In genomic region chr2:68531099-68531498, GRCm38 (mm10) we compare ENCODE assay signal across 31 mouse cellular contexts. TPM values are rescaled to one million over a fixed set of nuclear protein-coding genes. Genes with fewer than 3 reads are reported as not detected.
DNase-seq lines count a peak whose midpoint lies in the region; ATAC-seq and TF ChIP-seq lines count a peak whose summit lies in the region.
"Had no signal": no experiment of that assay in that cellular context is flagged by ENCODE, and none has a peak within 500 bp of the region (broad histone marks: within the 10 kb centered on the region; RNA-seq: fewer than 3 reads in every experiment).

No protein-coding gene starts in this region.

- no peaks in the 10 kb centered on the region for H3K4me1 ChIP-seq in embryonic facial prominence, embryonic 14.5 days (ENCODE audit: control insufficient read depth, insufficient read depth, low read length)
- no peaks in the 10 kb centered on the region for H3K4me1 ChIP-seq in embryonic facial prominence, embryonic 10.5 days
- no peaks in the 10 kb centered on the region; the same call in 1 of the 2 replicates for H3K4me1 ChIP-seq in hindbrain, embryonic 16.5 days (ENCODE audit: control insufficient read depth, insufficient read depth, low read depth, low read length)
- H3K4me1 ChIP-seq in hindbrain, postnatal 0 days (ENCODE audit: insufficient read depth, low read length) = no peaks in the 10 kb centered on the region
- H3K4me1 ChIP-seq in neural tube, embryonic 15.5 days = peaks cover 7% of the 10 kb centered on the region; the same call in 1 of the 2 replicates
- H3K4me1 ChIP-seq: embryonic facial prominence, embryonic 13.5 days; heart, embryonic 10.5 days; kidney, embryonic 15.5 days had no signal

- H3K4me3 ChIP-seq in embryonic facial prominence, embryonic 14.5 days (ENCODE audit: low read depth, low read length) = no peak overlapping the region
- no peak overlapping the region for H3K4me3 ChIP-seq in embryonic facial prominence, embryonic 10.5 days
- H3K4me3 ChIP-seq in hindbrain, embryonic 16.5 days (ENCODE audit: low read length) = no peak overlapping the region
- no peak overlapping the region for H3K4me3 ChIP-seq in hindbrain, postnatal 0 days (ENCODE audit: low read length)
- no peak overlapping the region for H3K4me3 ChIP-seq in neural tube, embryonic 15.5 days (replicated peaks)
- H3K4me3 ChIP-seq: embryonic facial prominence, embryonic 13.5 days; heart, embryonic 10.5 days; kidney, embryonic 15.5 days; stomach, embryonic 15.5 days had no signal

- no peak overlapping the region for H3K27ac ChIP-seq in embryonic facial prominence, embryonic 14.5 days (replicated peaks; ENCODE audit: low read depth, low read length)
- H3K27ac ChIP-seq in embryonic facial prominence, embryonic 10.5 days (replicated peaks) = no peak overlapping the region
- no peak overlapping the region for H3K27ac ChIP-seq in hindbrain, embryonic 16.5 days (ENCODE audit: low read depth, low read length)
- H3K27ac ChIP-seq in hindbrain, postnatal 0 days = no peak overlapping the region
- no peak overlapping the region for H3K27ac ChIP-seq in neural tube, embryonic 15.5 days (replicated peaks)
- H3K27ac ChIP-seq: embryonic facial prominence, embryonic 13.5 days; heart, embryonic 10.5 days; kidney, embryonic 15.5 days; stomach, embryonic 15.5 days had no signal

- DNase-seq in embryonic facial prominence, embryonic 14.5 days (ENCODE audit: low spot score) = peak; percentile 20
- DNase-seq in embryonic facial prominence, embryonic 10.5 days (ENCODE audit: low spot score) = no peak
- DNase-seq in hindbrain, postnatal 0 days (ENCODE audit: low spot score) = no peak
- DNase-seq in neural tube, embryonic 10.5 days (ENCODE audit: extremely low spot score, low spot score) = no peak
- peak; percentile 42 for DNase-seq in telencephalon, adult 2 months (ENCODE audit: low read depth, low spot score)
- no peak for DNase-seq in natural killer cell, adult 2 months (ENCODE audit: low spot score in 2 of 2)
- DNase-seq: adrenal gland, adult 8-10 months; cerebellum, adult 2 months; cerebellum, postnatal 25 days; heart, postnatal 4 days; kidney, adult 11 months; liver, postnatal 0 days; lung, postnatal 14 days; right cerebral cortex, postnatal 4 days; thymus, postnatal 14 days had no signal

- H3K9ac ChIP-seq in embryonic facial prominence, embryonic 14.5 days (ENCODE audit: low read depth, low read length) = no peak overlapping the region
- no peak overlapping the region for H3K9ac ChIP-seq in hindbrain, embryonic 16.5 days (ENCODE audit: low read depth, low read length)
- no peak overlapping the region for H3K9ac ChIP-seq in hindbrain, postnatal 0 days (replicated peaks; ENCODE audit: low read length)
- no peak overlapping the region for H3K9ac ChIP-seq in neural tube, embryonic 15.5 days (replicated peaks)
- H3K9ac ChIP-seq: embryonic facial prominence, embryonic 13.5 days; kidney, embryonic 15.5 days; liver, postnatal 0 days; stomach, embryonic 15.5 days had no signal

- no peak overlapping the region for H3K4me2 ChIP-seq in embryonic facial prominence, embryonic 14.5 days (ENCODE audit: low read depth, low read length)
- H3K4me2 ChIP-seq in hindbrain, embryonic 16.5 days (ENCODE audit: low read length) = 0 out of 2 replicates have a peak overlapping the region, but pooled peaks have one; percentile 12
- H3K4me2 ChIP-seq in hindbrain, postnatal 0 days (ENCODE audit: low read depth, low read length) = no peak overlapping the region
- 0 out of 2 replicates have a peak overlapping the region, but pooled peaks have one; percentile 17 for H3K4me2 ChIP-seq in neural tube, embryonic 15.5 days
- H3K4me2 ChIP-seq: embryonic facial prominence, embryonic 13.5 days; kidney, embryonic 15.5 days; liver, embryonic 11.5 days; stomach, embryonic 15.5 days had no signal

- 52% methylated on average over 4 of the region's 4 CpGs for WGBS in embryonic facial prominence, embryonic 14.5 days
- 82% methylated on average over 4 of the region's 4 CpGs for WGBS in embryonic facial prominence, embryonic 10.5 days
- 32% methylated on average over 4 of the region's 4 CpGs for WGBS in hindbrain, embryonic 16.5 days
- WGBS in hindbrain, postnatal 0 days = 39% methylated on average over 4 of the region's 4 CpGs
- WGBS in neural tube, embryonic 15.5 days = 36% methylated on average over 4 of the region's 4 CpGs

- TF ChIP-seq CTCF in hindbrain, postnatal 0 days (IDR thresholded peaks at IDR 0.05; ENCODE audit: low read depth) = no peak

- ATAC-seq in embryonic facial prominence, embryonic 14.5 days (ENCODE audit: low read depth) = no peak
- no peak for ATAC-seq in hindbrain, embryonic 16.5 days
- no peak for ATAC-seq in hindbrain, postnatal 0 days
- no peak for ATAC-seq in neural tube, embryonic 15.5 days (ENCODE audit: low FRiP score)
- ATAC-seq: activated CD4-positive, CD25-positive, alpha-beta regulatory T cell, adult 4 months; liver, postnatal 0 days had no signal

- no peaks in the 10 kb centered on the region for H3K36me3 ChIP-seq in embryonic facial prominence, embryonic 14.5 days (ENCODE audit: control insufficient read depth, insufficient read depth, low read length)
- H3K36me3 ChIP-seq in embryonic facial prominence, embryonic 10.5 days (replicated peaks) = no peaks in the 10 kb centered on the region
- H3K36me3 ChIP-seq in hindbrain, embryonic 16.5 days (ENCODE audit: control insufficient read depth, insufficient read depth, low read length) = no peaks in the 10 kb centered on the region
- H3K36me3 ChIP-seq in hindbrain, postnatal 0 days (ENCODE audit: insufficient read depth, low read length) = no peaks in the 10 kb centered on the region
- no peaks in the 10 kb centered on the region for H3K36me3 ChIP-seq in neural tube, embryonic 15.5 days
- H3K36me3 ChIP-seq: embryonic facial prominence, embryonic 13.5 days; heart, embryonic 10.5 days; kidney, embryonic 15.5 days; stomach, embryonic 15.5 days had no signal

- no peaks in the 10 kb centered on the region for H3K27me3 ChIP-seq in embryonic facial prominence, embryonic 14.5 days (replicated peaks; ENCODE audit: control insufficient read depth, insufficient read depth, low read length)
- H3K27me3 ChIP-seq in embryonic facial prominence, embryonic 10.5 days (replicated peaks; ENCODE audit: low read depth, poor library complexity, severe bottlenecking) = no peaks in the 10 kb centered on the region
- H3K27me3 ChIP-seq in hindbrain, embryonic 16.5 days (replicated peaks; ENCODE audit: control insufficient read depth, insufficient read depth, low read length) = no peaks in the 10 kb centered on the region
- no peaks in the 10 kb centered on the region for H3K27me3 ChIP-seq in hindbrain, postnatal 0 days (ENCODE audit: insufficient read depth, low read length)
- no peaks in the 10 kb centered on the region for H3K27me3 ChIP-seq in neural tube, embryonic 15.5 days (replicated peaks)
- H3K27me3 ChIP-seq: embryonic facial prominence, embryonic 13.5 days; kidney, embryonic 15.5 days; stomach, embryonic 15.5 days had no signal

- no peaks in the 10 kb centered on the region for H3K9me3 ChIP-seq in embryonic facial prominence, embryonic 14.5 days (ENCODE audit: control insufficient read depth, low read length)
- H3K9me3 ChIP-seq in embryonic facial prominence, embryonic 10.5 days = no peaks in the 10 kb centered on the region
- no peaks in the 10 kb centered on the region for H3K9me3 ChIP-seq in hindbrain, embryonic 16.5 days (ENCODE audit: control insufficient read depth, low read length)
- H3K9me3 ChIP-seq in hindbrain, postnatal 0 days (ENCODE audit: low read length) = no peaks in the 10 kb centered on the region
- no peaks in the 10 kb centered on the region for H3K9me3 ChIP-seq in neural tube, embryonic 15.5 days (replicated peaks)
- H3K9me3 ChIP-seq: embryonic facial prominence, embryonic 13.5 days; heart, embryonic 10.5 days; kidney, embryonic 15.5 days; stomach, embryonic 15.5 days had no signal

RNA-seq across cellular contexts. Expression of gene 4933409G03Rik, which starts 51.1 kb away (rescaled TPM):
- polyA plus RNA-seq in embryonic facial prominence, embryonic 14.5 days (2014; fragmentation: Nextera tagmentation; extraction: Ambion mirVana) = not detected in 2 replicates
- polyA plus RNA-seq in embryonic facial prominence, embryonic 10.5 days (2016; fragmentation: Nextera tagmentation; extraction: Ambion mirVana) = not detected in 2 replicates
- not detected in 2 replicates for polyA plus RNA-seq in hindbrain, embryonic 16.5 days (2015; fragmentation: Nextera tagmentation; extraction: Ambion mirVana)
- not detected in 2 replicates for total RNA-seq in hindbrain, postnatal 0 days (2014; rRNA removed)
- polyA plus RNA-seq in hindbrain, postnatal 0 days (2015; fragmentation: Nextera tagmentation; extraction: Ambion mirVana) = not detected in 2 replicates
- not detected in 2 replicates for polyA plus RNA-seq in neural tube, embryonic 15.5 days (2015; fragmentation: Nextera tagmentation; extraction: Ambion mirVana)
- total RNA-seq: adrenal gland, adult 8-10 months; gastrocnemius, adult 8-10 months; granulocyte monocyte progenitor cell, adult 5-6 weeks; heart, postnatal 4 days; layer of hippocampus, postnatal 14 days; megakaryocyte progenitor cell, adult 5-6 weeks had no signal
- polyA plus RNA-seq: activated CD4-positive, CD25-positive, alpha-beta regulatory T cell, adult 4 months; cerebellum, adult 2 months; embryonic facial prominence, embryonic 13.5 days; frontal cortex, adult 2 months; heart, embryonic 10.5 days; heart, embryonic 16.5 days; kidney, embryonic 15.5 days; limb, embryonic 11.5 days; liver, embryonic 11.5 days; liver, postnatal 0 days; neural tube, embryonic 11.5 days; stomach, embryonic 15.5 days had no signal

RNA-seq across cellular contexts. Expression of gene Stk39, which starts 59.0 kb away (rescaled TPM):
- polyA plus RNA-seq in embryonic facial prominence, embryonic 14.5 days (2014; fragmentation: Nextera tagmentation; extraction: Ambion mirVana) = 26.9 and 28.9 TPM in 2 replicates
- 19.3 and 19.4 TPM in 2 replicates for polyA plus RNA-seq in embryonic facial prominence, embryonic 10.5 days (2016; fragmentation: Nextera tagmentation; extraction: Ambion mirVana)
- polyA plus RNA-seq in hindbrain, embryonic 16.5 days (2015; fragmentation: Nextera tagmentation; extraction: Ambion mirVana) = 25.1 and 30.3 TPM in 2 replicates
- 24.2 and 30.8 TPM in 2 replicates for total RNA-seq in hindbrain, postnatal 0 days (2014; rRNA removed)
- 38.4 and 40.2 TPM in 2 replicates for polyA plus RNA-seq in hindbrain, postnatal 0 days (2015; fragmentation: Nextera tagmentation; extraction: Ambion mirVana)
- 26.4 and 27.3 TPM in 2 replicates for polyA plus RNA-seq in neural tube, embryonic 15.5 days (2015; fragmentation: Nextera tagmentation; extraction: Ambion mirVana)

Comparison
In these comparisons a context has a peak if more than half of its experiments do, and no peak if none do; other contexts are left out.
1. DNase-seq: peak in embryonic facial prominence, embryonic 14.5 days (single experiment) and telencephalon, adult 2 months (single experiment); none in embryonic facial prominence, embryonic 10.5 days (single experiment), hindbrain, postnatal 0 days (single experiment), neural tube, embryonic 10.5 days (single experiment) and natural killer cell, adult 2 months (0 of 2).
2. H3K4me2 ChIP-seq: peak in hindbrain, embryonic 16.5 days (single experiment) and neural tube, embryonic 15.5 days (single experiment); none in embryonic facial prominence, embryonic 14.5 days (single experiment) and hindbrain, postnatal 0 days (single experiment).